Mouse (Mus musculus) embryonic facial prominence, embryonic 15.5 days (tissue): ENCODE data around the gene Cfap299. TPM values are rescaled to one million over a fixed set of nuclear protein-coding genes. Genes with fewer than 3 reads are reported as not detected.

Source experiments
- ATAC-seq: fragments of 200-750 bp; cut with Nextera tagmentation; 2 replicates; pipeline ENCODE4 v1.8.0; 2017; ENCODE audit warnings: low read depth, moderate TSS enrichment; ENCODE audit not compliant: insufficient number of reproducible peaks, low FRiP score, low TSS enrichment
- H3K27ac ChIP-seq: fragments of 300-500 bp; sonication (generic); replicated peaks from 2 replicates; pipeline ENCODE4 v1.5.1; 2015; ENCODE audit warnings: mild to moderate bottlenecking, inconsistent platforms
- H3K27me3 ChIP-seq: fragments of 300-500 bp; sonication (generic); 2 replicates; pipeline ENCODE4 v1.6.1; 2015; ENCODE audit warnings: inconsistent platforms
- H3K36me3 ChIP-seq: fragments of 300-500 bp; sonication (generic); 2 replicates; pipeline ENCODE4 v1.6.1; 2015; ENCODE audit warnings: mild to moderate bottlenecking, inconsistent platforms
- H3K4me1 ChIP-seq: fragments of 300-500 bp; sonication (generic); 2 replicates; pipeline ENCODE4 v1.6.1; 2015; ENCODE audit warnings: inconsistent platforms
- H3K4me2 ChIP-seq: fragments of 300-500 bp; sonication (generic); replicated peaks from 2 replicates; pipeline ENCODE4 v1.6.1; 2015; ENCODE audit warnings: mild to moderate bottlenecking, inconsistent platforms
- H3K4me3 ChIP-seq: fragments of 300-500 bp; sonication (generic); replicated peaks from 2 replicates; pipeline ENCODE4 v1.5.1; 2015; ENCODE audit warnings: mild to moderate bottlenecking, inconsistent platforms
- H3K9ac ChIP-seq: fragments of 300-500 bp; sonication (generic); 2 replicates; pipeline ENCODE4 v1.6.1; 2015; ENCODE audit warnings: inconsistent platforms
- H3K9me3 ChIP-seq: fragments of 300-500 bp; sonication (generic); replicated peaks from 2 replicates; pipeline ENCODE4 v1.6.1; 2016; ENCODE audit warnings: inconsistent platforms
- WGBS: fragments of 180-500 bp; shearing (Covaris S2); methylation state at CpG from one replicate; pipeline ENCODE4 v1.1.7; 2015; 5-methylcytosine and 5-hydroxymethylcytosine counted together
- polyA plus RNA-seq: library from polyadenylated mRNA; unstranded; fragments of >200 nt; fragmentation: Nextera tagmentation; extraction: Ambion mirVana; gene quantifications from 2 replicates; pipeline ENCODE4 v1.2.1, GENCODE M21; 2015

Gene Cfap299
- polyA plus RNA-seq, 1 experiment from 2014 or later = 7.5 TPM

- no peaks in the 10 kb centered on the region for H3K27me3 ChIP-seq
- H3K4me1 ChIP-seq = no peaks in the 10 kb centered on the region
- H3K27ac ChIP-seq = no peak overlapping the region
- ATAC-seq = no peak
- no peaks in the 10 kb centered on the region for H3K36me3 ChIP-seq
- no peak overlapping the region for H3K4me3 ChIP-seq
- no peak overlapping the region for H3K9ac ChIP-seq
- no peak overlapping the region for H3K4me2 ChIP-seq
- WGBS = 34% methylated on average over 4 of the region's 4 CpGs
- no peaks in the 10 kb centered on the region for H3K9me3 ChIP-seq
Measured at GRCm38 (mm10) chr5:98466882-98467535, 137.9 kb downstream of the Cfap299 start.

DNA sequence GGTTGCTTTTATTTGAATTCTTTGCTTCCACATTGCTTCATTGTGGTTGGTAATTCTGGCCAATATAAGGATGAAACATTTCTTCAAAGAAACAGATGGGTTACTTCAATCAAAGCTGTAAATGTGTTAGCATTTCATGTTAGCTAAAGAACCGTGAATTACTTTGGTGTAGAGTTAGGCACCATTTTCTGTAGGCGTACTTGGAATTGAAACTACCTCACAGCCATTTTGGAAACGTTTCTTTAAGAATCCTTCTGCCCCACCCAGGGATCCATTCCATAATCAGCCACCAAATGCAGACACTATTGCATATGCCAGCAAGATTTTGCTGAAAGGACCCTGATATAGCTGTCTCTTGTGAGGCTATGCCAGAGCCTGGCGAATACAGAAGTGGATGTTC is 140.9 kb downstream of the Cfap299 start:
- no peak for ATAC-seq
- no peak overlapping the region for H3K27ac ChIP-seq
- H3K4me1 ChIP-seq = no peaks in the 10 kb centered on the region
- no peak overlapping the region for H3K4me3 ChIP-seq
- H3K27me3 ChIP-seq = no peaks in the 10 kb centered on the region
- 68% methylated on average over 4 of the region's 4 CpGs for WGBS
- no peaks in the 10 kb centered on the region for H3K9me3 ChIP-seq
- no peak overlapping the region for H3K4me2 ChIP-seq
- no peaks in the 10 kb centered on the region for H3K36me3 ChIP-seq
- H3K9ac ChIP-seq = no peak overlapping the region

GRCm38 (mm10) chr5:98476539-98476938 is 147.4 kb downstream of the Cfap299 start:
- no peak for ATAC-seq

DNA sequence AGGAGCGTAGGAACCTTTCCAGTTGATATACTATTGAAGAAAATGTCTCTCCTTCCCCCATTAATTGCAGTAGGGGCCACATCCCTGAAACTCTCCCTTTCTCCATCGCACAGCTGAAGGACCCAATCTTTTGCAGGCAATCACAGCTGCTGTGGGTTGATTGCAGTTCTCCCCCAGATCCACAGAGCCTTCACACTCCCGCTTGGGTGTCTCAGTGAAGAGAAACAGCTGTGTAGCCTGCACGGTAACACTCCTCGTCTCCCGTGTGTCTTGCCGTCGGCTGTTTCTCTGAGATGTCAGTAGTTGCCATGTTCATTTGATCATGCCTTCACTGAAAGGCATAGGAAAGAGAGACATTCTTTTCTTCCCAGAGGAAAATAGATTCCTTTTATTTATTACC is 148.2 kb downstream of the Cfap299 start:
- ATAC-seq = no peak
- H3K27me3 ChIP-seq = no peaks in the 10 kb centered on the region
- no peak overlapping the region for H3K4me2 ChIP-seq
- H3K9me3 ChIP-seq = no peaks in the 10 kb centered on the region
- H3K27ac ChIP-seq = no peak overlapping the region
- no peak overlapping the region for H3K9ac ChIP-seq
- H3K4me3 ChIP-seq = no peak overlapping the region
- 59% methylated on average over 8 of the region's 8 CpGs for WGBS
- no peaks in the 10 kb centered on the region for H3K36me3 ChIP-seq
- no peaks in the 10 kb centered on the region for H3K4me1 ChIP-seq

More at GRCm38 (mm10) chr5:98476539-98476938, 147.4 kb downstream of the Cfap299 start:
- no peak overlapping the region for H3K27ac ChIP-seq
- H3K4me2 ChIP-seq = no peak overlapping the region
- H3K36me3 ChIP-seq = no peaks in the 10 kb centered on the region
- H3K9me3 ChIP-seq = no peaks in the 10 kb centered on the region
- H3K4me3 ChIP-seq = no peak overlapping the region
- H3K27me3 ChIP-seq = no peaks in the 10 kb centered on the region
- H3K4me1 ChIP-seq = no peaks in the 10 kb centered on the region
- H3K9ac ChIP-seq = no peak overlapping the region
- WGBS = 76% methylated on average over 3 of the region's 3 CpGs

DNA sequence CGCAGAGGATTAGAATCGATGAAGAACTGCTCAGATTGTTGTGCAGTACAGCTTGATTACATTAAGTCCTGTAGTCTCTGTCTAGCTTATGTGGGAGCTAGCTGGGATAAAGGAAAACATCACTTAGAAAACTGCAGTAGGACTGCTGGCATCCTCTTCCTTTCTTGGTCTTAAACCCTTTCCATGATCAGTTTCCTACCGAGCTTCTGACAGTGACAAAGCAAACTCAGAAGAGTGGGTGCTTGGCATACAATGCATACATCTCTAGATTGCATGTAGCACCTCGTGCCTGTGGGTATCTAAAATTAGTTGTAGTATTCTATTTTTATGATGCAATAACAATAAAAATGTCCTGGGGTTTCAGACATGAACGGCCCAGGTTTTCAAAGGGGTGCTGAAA is 154.4 kb downstream of the Cfap299 start:
- H3K9ac ChIP-seq = no peak overlapping the region
- H3K4me1 ChIP-seq = no peaks in the 10 kb centered on the region
- H3K4me2 ChIP-seq = no peak overlapping the region
- no peak for ATAC-seq
- 66% methylated on average over 5 of the region's 5 CpGs for WGBS
- no peaks in the 10 kb centered on the region for H3K36me3 ChIP-seq
- H3K4me3 ChIP-seq = no peak overlapping the region
- H3K27ac ChIP-seq = no peak overlapping the region
- H3K27me3 ChIP-seq = no peaks in the 10 kb centered on the region
- H3K9me3 ChIP-seq = no peaks in the 10 kb centered on the region

DNA sequence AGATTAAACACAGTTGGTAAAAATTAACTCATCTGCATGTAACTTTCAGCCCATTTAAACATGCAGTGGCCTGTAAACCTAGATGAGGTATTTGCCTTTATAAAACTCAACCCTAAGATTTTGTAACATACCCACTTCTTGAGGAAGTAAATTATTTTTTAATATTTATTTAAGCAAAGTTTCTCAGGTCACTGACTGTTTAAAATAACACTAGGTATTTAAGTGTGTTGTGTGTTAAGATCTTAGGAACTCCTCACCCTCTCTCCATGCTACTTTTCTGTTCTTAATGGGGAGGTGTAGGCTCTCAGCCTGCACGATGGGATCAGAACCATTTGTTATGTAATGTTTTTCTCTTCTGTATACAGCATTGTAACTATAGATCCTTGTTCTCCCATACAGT is 156.1 kb downstream of the Cfap299 start:
- no peak overlapping the region for H3K4me3 ChIP-seq
- no peak for ATAC-seq
- H3K27ac ChIP-seq = no peak overlapping the region
- WGBS = 67% methylated on average over 1 of the region's 1 CpGs
- no peaks in the 10 kb centered on the region for H3K36me3 ChIP-seq
- no peaks in the 10 kb centered on the region for H3K9me3 ChIP-seq
- no peaks in the 10 kb centered on the region for H3K27me3 ChIP-seq
- no peaks in the 10 kb centered on the region for H3K4me1 ChIP-seq
- H3K4me2 ChIP-seq = no peak overlapping the region
- no peak overlapping the region for H3K9ac ChIP-seq

DNA sequence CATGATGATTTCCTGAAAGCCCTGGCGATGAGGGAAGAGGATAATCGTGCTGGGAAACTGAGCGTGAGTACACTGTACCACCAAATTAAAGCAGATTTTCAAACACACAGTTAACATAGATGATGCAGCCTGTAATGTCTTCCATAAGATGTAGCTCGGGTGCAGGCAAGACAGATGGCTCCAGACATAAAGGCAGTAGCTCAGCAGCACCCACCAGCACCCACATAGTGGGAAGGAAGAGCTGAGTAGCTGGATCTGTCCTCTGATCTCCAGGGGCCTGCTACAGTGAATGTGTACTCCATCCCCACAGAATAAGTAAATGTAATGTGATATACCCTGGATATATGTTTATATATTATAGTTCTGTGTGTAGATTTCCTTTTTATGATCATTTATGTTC is 169.2 kb downstream of the Cfap299 start:
- Histone ChIP-seq H3K36me3 (no peaks in the 10 kb centered on the region), H3K4me3 (no peak overlapping the region), H3K4me1 (no peaks in the 10 kb centered on the region), H3K27ac (no peak overlapping the region), H3K27me3 (no peaks in the 10 kb centered on the region), H3K9me3 (no peaks in the 10 kb centered on the region), H3K4me2 (no peak overlapping the region), H3K9ac (no peak overlapping the region)
- 80% methylated on average over 4 of the region's 4 CpGs for WGBS
- ATAC-seq = no peak

- no peaks in the 10 kb centered on the region for H3K36me3 ChIP-seq
- no peak overlapping the region for H3K9ac ChIP-seq
- 88% methylated on average over 7 of the region's 7 CpGs for WGBS
- H3K4me3 ChIP-seq = no peak overlapping the region
- no peaks in the 10 kb centered on the region for H3K4me1 ChIP-seq
- H3K9me3 ChIP-seq = no peaks in the 10 kb centered on the region
- ATAC-seq = no peak
- H3K27ac ChIP-seq = no peak overlapping the region
- H3K27me3 ChIP-seq = no peaks in the 10 kb centered on the region
- H3K4me2 ChIP-seq = no peak overlapping the region
Measured at GRCm38 (mm10) chr5:98516214-98516613, 187.1 kb downstream of the Cfap299 start.

- Histone ChIP-seq H3K4me2 (no peak overlapping the region), H3K4me1 (no peaks in the 10 kb centered on the region), H3K9me3 (no peaks in the 10 kb centered on the region), H3K27me3 (no peaks in the 10 kb centered on the region), H3K36me3 (no peaks in the 10 kb centered on the region), H3K9ac (no peak overlapping the region), H3K27ac (no peak overlapping the region), H3K4me3 (no peak overlapping the region)
- ATAC-seq = no peak
- 79% methylated on average over 2 of the region's 2 CpGs for WGBS
Measured at GRCm38 (mm10) chr5:98520118-98520517, 191.0 kb downstream of the Cfap299 start.

DNA sequence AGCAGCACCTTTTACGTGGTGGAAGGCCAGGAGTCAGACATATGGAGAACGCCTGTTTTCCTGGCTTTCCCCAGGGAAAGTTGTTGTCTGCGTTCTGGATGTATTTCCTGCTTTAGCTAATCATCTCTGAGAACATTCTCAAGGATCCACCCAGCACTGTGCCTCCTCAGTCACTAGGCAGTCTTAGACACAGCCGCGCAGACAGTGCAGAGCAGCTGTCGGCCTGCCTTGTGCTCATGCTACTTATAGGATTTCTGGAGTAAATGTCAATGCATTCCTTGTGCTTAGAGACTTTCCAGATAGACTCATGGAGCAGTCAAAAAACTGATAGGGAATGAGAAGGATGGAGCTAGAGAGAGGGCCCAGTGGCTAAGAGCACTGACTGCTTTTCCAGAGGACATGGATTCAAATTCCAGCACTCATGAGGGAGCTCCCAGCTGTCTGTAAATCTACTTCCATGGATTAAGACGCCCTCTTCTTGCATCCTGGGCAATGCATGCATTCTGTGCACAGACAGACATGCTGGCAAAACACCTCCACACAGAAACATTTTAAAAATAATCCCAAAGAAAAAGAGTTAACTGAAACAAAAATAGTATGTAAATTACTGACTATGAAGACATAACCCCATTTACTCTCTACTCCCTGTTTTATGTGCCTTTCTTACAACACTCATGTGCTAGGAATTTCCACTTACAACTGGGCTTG is 193.3 kb downstream of the Cfap299 start:
- H3K4me3 ChIP-seq = no peak overlapping the region
- H3K27me3 ChIP-seq = no peaks in the 10 kb centered on the region
- WGBS = 80% methylated on average over 7 of the region's 7 CpGs
- no peak for ATAC-seq
- H3K4me2 ChIP-seq = no peak overlapping the region
- no peak overlapping the region for H3K27ac ChIP-seq
- H3K9ac ChIP-seq = no peak overlapping the region
- no peaks in the 10 kb centered on the region for H3K4me1 ChIP-seq
- no peaks in the 10 kb centered on the region for H3K9me3 ChIP-seq
- H3K36me3 ChIP-seq = no peaks in the 10 kb centered on the region

GRCm38 (mm10) chr5:98523050-98523449 is 193.9 kb downstream of the Cfap299 start:
- no peak overlapping the region for H3K4me2 ChIP-seq
- ATAC-seq = no peak
- no peak overlapping the region for H3K9ac ChIP-seq
- H3K4me3 ChIP-seq = no peak overlapping the region
- H3K4me1 ChIP-seq = no peaks in the 10 kb centered on the region
- no peaks in the 10 kb centered on the region for H3K36me3 ChIP-seq
- no peaks in the 10 kb centered on the region for H3K27me3 ChIP-seq
- H3K27ac ChIP-seq = no peak overlapping the region
- WGBS = 77% methylated on average over 7 of the region's 7 CpGs
- no peaks in the 10 kb centered on the region for H3K9me3 ChIP-seq

GRCm38 (mm10) chr5:98523783-98524182 is 194.7 kb downstream of the Cfap299 start:
- Histone ChIP-seq H3K4me2 (no peak overlapping the region), H3K4me1 (no peaks in the 10 kb centered on the region), H3K9me3 (no peaks in the 10 kb centered on the region), H3K9ac (no peak overlapping the region), H3K27me3 (no peaks in the 10 kb centered on the region), H3K36me3 (no peaks in the 10 kb centered on the region), H3K4me3 (no peak overlapping the region), H3K27ac (no peak overlapping the region)
- ATAC-seq = no peak
- 92% methylated on average over 1 of the region's 1 CpGs for WGBS
